Mouse (Mus musculus): ENCODE measurements around the gene Snurf. TPM values are rescaled to one million over a fixed set of nuclear protein-coding genes. Genes with fewer than 3 reads are reported as not detected.

Gene Snurf
- not detected for total RNA-seq (2018; cell fraction: chromatin; rRNA removed)
- not detected for total RNA-seq (2018; cell fraction: cytosol; rRNA removed)
- total RNA-seq (2018; cell fraction: nucleus; rRNA removed), result not detected
- not detected in 3 replicates for polyA plus RNA-seq (2018)

GRCm38 (mm10) chr7:60004606-60005330, at the start of gene Snurf, which contains the start of gene Gm38393:
TSS of gene Snurf (minus strand) at chr7:60005049.
TSS of gene Gm38393 (minus strand) at chr7:60005064.
- WGBS (ENCODE audit: missing documents), result 49% methylated on average over 26 of the region's 30 CpGs
- H3K27ac ChIP-seq, result no peak within 1 kb of the TSS
- H3K79me2 ChIP-seq (ENCODE audit: inconsistent target), result no peaks in the 10 kb centered on the region
- H3K4me3 ChIP-seq (ENCODE audit: inconsistent target), result no peak within 1 kb of the TSS
- no peaks in the 10 kb centered on the region for H3K36me3 ChIP-seq (ENCODE audit: inconsistent target)

DNA sequence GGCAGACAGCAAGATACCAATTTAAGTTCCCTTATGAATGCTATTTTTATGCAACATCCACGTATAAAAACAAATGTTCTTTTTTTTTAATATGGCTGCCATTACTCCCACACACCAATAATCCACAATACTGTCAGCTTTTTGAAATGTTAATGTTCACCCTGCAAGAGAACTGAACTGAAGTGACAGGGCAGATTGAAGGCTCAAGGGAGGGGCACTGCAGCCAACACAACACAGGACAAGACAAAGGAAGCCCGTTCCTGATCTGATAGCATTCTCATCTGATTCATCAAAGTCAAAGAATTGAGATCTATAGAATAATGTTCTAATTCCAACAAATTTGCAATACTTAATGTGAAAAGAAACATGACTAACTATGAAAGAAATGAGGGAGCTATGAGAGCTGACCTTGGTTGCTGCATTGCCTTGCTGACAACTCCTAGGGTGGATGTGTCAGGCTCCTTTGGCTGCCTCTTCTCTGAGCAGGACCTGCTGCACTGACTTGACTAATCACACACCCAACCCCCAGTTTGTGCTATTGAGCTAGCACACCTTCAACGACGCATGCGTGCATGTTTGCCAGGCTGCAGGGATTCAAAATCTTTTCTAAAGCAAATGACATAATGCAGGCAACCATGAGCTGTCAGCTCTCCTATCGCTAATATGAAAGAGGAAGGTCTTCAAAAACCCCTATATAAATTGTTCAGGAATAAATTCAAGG, 42.8 kb upstream of the Snurf start:
- 74% methylated on average over 6 of the region's 6 CpGs for WGBS (ENCODE audit: missing documents)
- Histone ChIP-seq H3K79me2 (ENCODE audit: inconsistent target) (no peaks in the 10 kb centered on the region), H3K36me3 (ENCODE audit: inconsistent target) (no peaks in the 10 kb centered on the region), H3K4me3 (ENCODE audit: inconsistent target) (no peak overlapping the region), H3K27ac (no peak overlapping the region)

DNA sequence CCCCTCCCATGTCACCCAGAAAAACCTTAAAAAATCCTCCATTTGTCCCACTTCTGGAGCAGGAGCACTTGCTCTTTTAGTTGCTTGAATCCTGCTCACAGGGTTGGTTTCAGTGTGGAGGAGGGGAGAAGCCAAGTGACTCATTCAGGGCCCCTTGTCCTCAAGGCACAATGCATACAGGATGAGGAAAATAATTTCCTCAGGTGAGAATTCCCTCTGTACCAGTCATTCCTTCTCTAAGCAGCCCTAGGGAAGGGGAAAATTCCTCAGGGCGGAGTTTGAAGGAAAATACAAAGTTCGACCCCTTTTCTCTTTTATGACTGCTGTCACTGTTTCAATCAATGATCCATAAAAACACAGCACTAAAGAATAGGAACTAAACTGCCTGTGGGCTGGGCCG, 8.3 kb upstream of the Snurf start:
- 59% methylated on average over 3 of the region's 3 CpGs for WGBS (ENCODE audit: missing documents)
- H3K27ac ChIP-seq, result no peak overlapping the region
- no peak overlapping the region for H3K4me3 ChIP-seq (ENCODE audit: inconsistent target)
- H3K36me3 ChIP-seq (ENCODE audit: inconsistent target), result no peaks in the 10 kb centered on the region
- no peaks in the 10 kb centered on the region for H3K79me2 ChIP-seq (ENCODE audit: inconsistent target)

DNA sequence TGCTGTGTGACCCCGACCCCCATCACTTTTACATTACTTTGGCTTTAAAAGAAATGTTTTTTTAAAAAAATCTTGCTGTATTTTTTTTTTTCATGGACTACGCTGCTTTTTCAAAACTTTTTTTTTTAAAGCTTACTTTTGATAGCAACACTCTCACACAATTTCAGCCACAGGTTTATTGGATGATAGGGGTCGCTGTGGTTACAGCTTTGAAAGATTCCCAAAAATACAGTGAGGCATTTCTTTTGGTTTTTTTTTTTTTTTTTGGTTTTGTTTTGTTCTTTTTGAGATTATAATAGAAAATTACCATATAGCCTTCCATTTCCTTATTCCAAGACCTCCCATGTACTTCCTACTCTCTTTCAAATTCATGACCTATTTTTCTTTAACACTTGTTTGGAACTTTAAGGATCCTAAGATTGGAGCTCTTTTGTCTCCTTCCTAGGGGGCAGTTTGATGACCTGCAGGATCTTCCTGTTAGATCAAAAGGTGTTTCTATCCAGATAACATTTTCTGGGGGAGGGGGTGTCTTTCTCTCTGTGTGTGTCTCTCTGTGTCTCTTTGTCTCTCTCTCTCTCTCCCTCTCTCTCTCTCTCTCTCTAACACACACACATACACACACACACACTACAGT, 3.0 kb upstream of the Snurf start:
- 59% methylated on average over 3 of the region's 3 CpGs for WGBS (ENCODE audit: missing documents)
- no peak overlapping the region for H3K27ac ChIP-seq
- H3K79me2 ChIP-seq (ENCODE audit: inconsistent target), result no peaks in the 10 kb centered on the region
- H3K4me3 ChIP-seq (ENCODE audit: inconsistent target), result no peak overlapping the region
- no peaks in the 10 kb centered on the region for H3K36me3 ChIP-seq (ENCODE audit: inconsistent target)

- 61% methylated on average over 2 of the region's 2 CpGs for WGBS (ENCODE audit: missing documents)
- Histone ChIP-seq H3K79me2 (ENCODE audit: inconsistent target) (no peaks in the 10 kb centered on the region), H3K4me3 (ENCODE audit: inconsistent target) (no peak overlapping the region), H3K27ac (no peak overlapping the region), H3K36me3 (ENCODE audit: inconsistent target) (no peaks in the 10 kb centered on the region)
Observed at GRCm38 (mm10) chr7:60006262-60006661, 1.4 kb upstream of the Snurf start.

DNA sequence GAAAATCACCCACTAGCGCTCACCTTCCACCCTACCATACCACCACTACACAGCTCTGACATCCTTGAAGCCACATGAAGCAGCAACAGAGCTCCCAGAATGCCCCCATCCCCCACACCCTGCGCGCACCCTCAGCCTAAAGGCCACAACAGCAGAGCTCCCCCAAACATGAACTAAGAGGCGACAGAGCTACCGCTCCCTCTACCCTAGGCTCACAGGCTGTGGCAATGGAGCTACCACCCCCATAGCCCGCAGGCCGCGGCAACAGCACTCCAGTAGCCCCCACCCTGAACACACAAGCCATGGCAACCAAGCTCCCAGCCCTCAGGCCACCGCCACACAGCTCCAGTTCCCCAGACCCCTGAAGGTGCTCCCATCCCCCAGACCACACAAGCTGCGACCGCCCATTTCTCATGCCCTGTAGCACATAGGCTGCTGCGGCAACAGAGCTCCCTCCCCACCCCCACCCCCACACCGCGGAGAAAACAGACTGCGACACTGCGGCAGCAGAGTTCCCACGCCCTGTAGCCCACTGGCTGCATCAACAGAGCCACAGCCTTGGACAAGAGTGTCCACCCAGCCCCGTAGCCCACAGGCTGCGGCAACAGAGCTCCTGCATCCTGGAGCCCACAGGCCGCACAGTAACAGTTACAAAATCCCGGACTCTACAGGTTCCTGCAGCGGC, 786 bp downstream of the Snurf start:
- 49% methylated on average over 22 of the region's 22 CpGs for WGBS (ENCODE audit: missing documents)
- H3K4me3 ChIP-seq (ENCODE audit: inconsistent target), result no peak overlapping the region
- H3K27ac ChIP-seq, result no peak overlapping the region
- H3K36me3 ChIP-seq (ENCODE audit: inconsistent target), result no peaks in the 10 kb centered on the region
- no peaks in the 10 kb centered on the region for H3K79me2 ChIP-seq (ENCODE audit: inconsistent target)

GRCm38 (mm10) chr7:60003006-60003865, 1.6 kb downstream of the Snurf start:
- H3K36me3 ChIP-seq (ENCODE audit: inconsistent target), result no peaks in the 10 kb centered on the region
- H3K4me3 ChIP-seq (ENCODE audit: inconsistent target), result no peak overlapping the region
- no peaks in the 10 kb centered on the region for H3K79me2 ChIP-seq (ENCODE audit: inconsistent target)
- no peak overlapping the region for H3K27ac ChIP-seq
- WGBS (ENCODE audit: missing documents), result 94% methylated on average over 12 of the region's 12 CpGs

DNA sequence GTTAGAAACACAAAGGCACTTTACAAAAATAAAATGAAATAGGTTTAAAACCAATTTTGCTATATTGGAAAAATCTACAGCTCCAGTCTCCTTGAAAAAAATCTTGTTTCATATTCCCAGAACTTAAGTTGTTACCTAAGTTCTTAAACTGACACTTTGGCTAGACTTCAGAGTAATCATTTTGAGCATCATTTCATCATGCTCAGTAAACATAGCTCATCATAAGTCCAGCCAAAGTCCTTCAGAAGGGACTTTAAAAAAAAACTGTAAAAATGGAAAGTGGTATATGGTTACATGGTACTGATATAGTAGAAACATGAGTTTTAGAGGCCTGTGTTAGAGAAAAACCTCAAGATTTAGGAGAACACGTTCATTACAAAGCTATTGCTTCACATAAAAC, 26.2 kb downstream of the Snurf start:
- no peak overlapping the region for H3K4me3 ChIP-seq (ENCODE audit: inconsistent target)
- 33% methylated on average over 1 of the region's 1 CpGs for WGBS (ENCODE audit: missing documents)
- no peak overlapping the region for H3K27ac ChIP-seq
- H3K79me2 ChIP-seq (ENCODE audit: inconsistent target), result no peaks in the 10 kb centered on the region
- no peaks in the 10 kb centered on the region; the same call in 1 of the 2 replicates for H3K36me3 ChIP-seq (ENCODE audit: inconsistent target)

Other genes with a start within 250 kb of the Snurf start
- gene Gm38393, start within 50 bp of the Snurf start, polyA plus RNA-seq (2018), result not detected in 3 replicates
- not detected in 3 replicates for gene Snrpn, start 135.2 kb upstream of the Snurf start, polyA plus RNA-seq (2018)